Mouse (Mus musculus) adrenal gland, postnatal 10 days (tissue): ENCODE data around the gene Olfr921. TPM values are rescaled to one million over a fixed set of nuclear protein-coding genes. Genes with fewer than 3 reads are reported as not detected.

Source experiments
- DNase-seq: peaks from one replicate; pipeline ENCODE4 v3.0.0; 2021; ENCODE audit warnings: mixed read lengths
- long read RNA-seq, 2 experiments: library from polyadenylated mRNA; stranded (forward); transcript quantifications; one replicate each; pipeline ENCODE4 v2.0.0; 2021
- total RNA-seq, 2 experiments: library from RNA; stranded (reverse); gene quantifications; 2 replicates each; pipeline ENCODE4 v1.2.3; 2021

Gene Olfr921
- total RNA-seq, result not detected
- long read RNA-seq, experiment 1, result 0 reads
- long read RNA-seq, experiment 2, result 0 reads

GRCm38 (mm10) chr9:38772768-38773167, at the start of gene Olfr921:
Gene Olfr921 (plus strand): TSS chr9:38773068.
- DNase-seq, result no peak

GRCm38 (mm10) chr9:38724044-38724443, 48.8 kb upstream of the Olfr921 start:
- no peak for DNase-seq

- DNase-seq, result no peak
These were observed 44.6 kb upstream of the Olfr921 start for GRCm38 (mm10) chr9:38728218-38728617.

DNA sequence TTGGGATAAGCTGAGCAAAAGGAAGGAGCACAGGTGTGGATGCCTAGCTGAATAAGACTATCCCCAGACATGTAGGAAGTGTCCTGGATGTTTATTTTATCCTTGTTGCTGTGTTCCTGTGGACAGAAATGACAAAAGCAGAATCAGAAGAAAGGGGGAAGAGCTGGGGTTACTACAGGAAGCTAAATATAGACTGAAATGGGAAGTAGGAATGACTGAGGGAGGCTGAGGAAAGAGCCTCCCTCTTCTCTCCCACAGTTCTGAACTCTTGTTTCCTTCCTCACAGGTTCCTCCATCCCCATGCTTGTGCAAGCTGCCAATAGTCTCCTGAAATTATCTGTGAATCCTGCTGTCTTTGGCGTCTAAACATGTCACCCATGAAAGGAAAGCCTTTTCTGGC, 31.5 kb upstream of the Olfr921 start:
- DNase-seq, result no peak

GRCm38 (mm10) chr9:38744619-38745315, 28.1 kb upstream of the Olfr921 start:
- DNase-seq, result no peak

DNA sequence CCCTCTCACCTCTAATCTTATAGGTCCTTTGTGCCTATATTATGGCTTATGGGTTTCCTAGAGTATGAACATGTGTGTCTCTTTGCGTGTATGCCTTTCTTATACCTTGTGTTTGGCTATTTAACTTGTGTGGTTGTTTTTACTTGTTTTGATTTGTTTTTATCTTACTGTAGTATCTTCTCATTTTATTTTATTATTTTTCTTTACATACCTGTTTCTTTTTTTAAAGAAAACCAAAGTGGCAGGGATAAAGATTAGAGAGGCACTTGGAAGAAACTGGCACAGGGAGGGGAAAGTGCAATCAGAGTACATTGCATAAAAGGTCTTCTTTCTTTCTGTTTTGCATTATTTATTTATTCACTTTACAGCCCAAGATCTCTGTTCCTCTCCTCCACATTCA, 20.9 kb upstream of the Olfr921 start, which contains the start of gene Olfr920:
Gene Olfr920, plus strand, starts transcription at position 301 of the 400 bp plus-strand sequence.
- no peak for DNase-seq

- DNase-seq, result no peak
These were observed 19.8 kb downstream of the Olfr921 start for GRCm38 (mm10) chr9:38792689-38793088.

GRCm38 (mm10) chr9:38805696-38806095, 32.8 kb downstream of the Olfr921 start:
- DNase-seq, result no peak

GRCm38 (mm10) chr9:38814314-38814713, 41.4 kb downstream of the Olfr921 start, which contains the start of gene Olfr922:
Gene Olfr922 (plus strand): TSS chr9:38814614.
- DNase-seq, result no peak

DNA sequence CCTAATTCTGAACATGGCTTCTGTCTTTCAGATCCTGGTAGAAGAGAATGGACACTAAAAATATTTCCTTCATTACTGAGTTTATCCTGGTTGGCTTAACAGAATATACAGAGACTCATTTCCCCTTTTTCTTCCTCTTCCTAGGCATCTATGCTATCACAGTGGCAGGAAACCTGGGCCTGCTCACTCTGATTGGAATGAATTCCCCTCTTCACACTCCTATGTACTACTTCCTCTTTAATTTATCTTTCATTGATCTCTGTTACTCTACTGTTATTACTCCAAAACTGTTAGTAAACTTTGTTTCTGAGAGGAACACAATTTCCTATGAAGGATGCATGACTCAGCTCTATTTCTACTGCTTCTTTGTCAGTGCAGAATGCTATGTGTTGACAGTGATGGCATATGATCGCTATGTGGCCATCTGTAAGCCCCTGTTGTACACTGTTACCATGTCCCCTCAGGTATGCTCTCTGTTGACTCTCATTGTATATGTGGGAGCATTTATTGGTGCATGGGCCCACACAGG, 42.7 kb downstream of the Olfr921 start:
- no peak for DNase-seq

DNA sequence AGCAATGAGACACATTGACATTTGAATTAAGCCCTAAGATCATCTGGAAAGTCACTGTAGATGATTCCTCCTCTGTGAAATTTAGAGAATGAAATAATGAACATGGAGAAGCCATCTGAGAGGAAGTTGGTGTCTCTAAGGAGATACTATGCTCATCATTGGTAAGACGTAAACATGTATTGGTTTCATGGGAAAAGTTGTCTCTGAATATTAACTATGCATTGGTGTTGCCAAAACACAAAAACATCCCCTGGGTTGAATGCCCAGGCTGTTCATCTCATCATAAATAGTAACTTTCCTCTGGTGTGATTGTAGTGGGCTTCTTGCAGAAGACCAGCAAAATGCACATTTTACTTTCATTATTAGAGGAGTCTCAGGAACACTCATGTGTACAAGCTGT, 53.4 kb downstream of the Olfr921 start, which contains the start of gene Olfr923:
Gene Olfr923, plus strand, starts transcription at position 301 of the 400 bp plus-strand sequence.
- no peak for DNase-seq

Other genes starting within 250 kb of the Olfr921 start
- gene Olfr910, start 235.2 kb upstream of the Olfr921 start, total RNA-seq, result not detected
- not detected for gene Olfr912, start 192.9 kb upstream of the Olfr921 start, total RNA-seq
- not detected for gene Olfr913, start 180.3 kb upstream of the Olfr921 start, total RNA-seq
- not detected for gene Olfr914, start 168.0 kb upstream of the Olfr921 start, total RNA-seq
- gene Olfr916, start 113.2 kb upstream of the Olfr921 start, total RNA-seq, result not detected
- not detected for gene Olfr917, start 107.2 kb upstream of the Olfr921 start, total RNA-seq
- gene Olfr918, start 98.5 kb upstream of the Olfr921 start, total RNA-seq, result not detected
- not detected for gene Olfr919, start 69.4 kb upstream of the Olfr921 start, total RNA-seq
- 10 to 100 TPM; 33.2 to 37.9 TPM for gene Vwa5a, start 54.8 kb upstream of the Olfr921 start, total RNA-seq
- gene Olfr920, start 20.8 kb upstream of the Olfr921 start, total RNA-seq, result under 1 TPM; 0.09 to 0.30 TPM
- not detected for gene Olfr922, start 41.5 kb downstream of the Olfr921 start, total RNA-seq
- not detected for gene Olfr923, start 53.5 kb downstream of the Olfr921 start, total RNA-seq
- not detected for gene Olfr924, start 71.4 kb downstream of the Olfr921 start, total RNA-seq
- gene Olfr26, start 82.0 kb downstream of the Olfr921 start, total RNA-seq, result not detected
- gene Olfr926, start 104.1 kb downstream of the Olfr921 start, total RNA-seq, result not detected
- not detected for gene Olfr930, start 156.7 kb downstream of the Olfr921 start, total RNA-seq
- under 1 TPM in 1 of 2 experiments, not detected in 1; 0.09 TPM for gene Olfr933, start 199.2 kb downstream of the Olfr921 start, total RNA-seq
- not detected for gene Olfr934, start 215.2 kb downstream of the Olfr921 start, total RNA-seq
- gene Olfr935, start 226.6 kb downstream of the Olfr921 start, total RNA-seq, result not detected